Mouse (Mus musculus) embryonic stem cell, embryonic (primary cell): ENCODE results near the gene Rubcn.

Experiments
- CTCF ChIA-PET, 4 experiments: fragments of 300-600 bp in 2 of 4; fragments of 350-600 bp in 2 of 4; sonication (Branson Sonifier 250); formaldehyde crosslinking; loops; one replicate each; lab custom pipeline; 2022; ENCODE audit warnings: inconsistent platforms in 2 of 4; lab: Charles Lee
- POLR2A ChIA-PET, 4 experiments: fragments of 300-600 bp in 2 of 4; fragments of 350-600 bp in 2 of 4; sonication (Branson Sonifier 250); formaldehyde crosslinking; loops; one replicate each; lab custom pipeline; 2022; ENCODE audit warnings: antibody characterized with exemption in 4 of 4, inconsistent platforms in 1 of 4; lab: Charles Lee

The Rubcn gene

DNA sequence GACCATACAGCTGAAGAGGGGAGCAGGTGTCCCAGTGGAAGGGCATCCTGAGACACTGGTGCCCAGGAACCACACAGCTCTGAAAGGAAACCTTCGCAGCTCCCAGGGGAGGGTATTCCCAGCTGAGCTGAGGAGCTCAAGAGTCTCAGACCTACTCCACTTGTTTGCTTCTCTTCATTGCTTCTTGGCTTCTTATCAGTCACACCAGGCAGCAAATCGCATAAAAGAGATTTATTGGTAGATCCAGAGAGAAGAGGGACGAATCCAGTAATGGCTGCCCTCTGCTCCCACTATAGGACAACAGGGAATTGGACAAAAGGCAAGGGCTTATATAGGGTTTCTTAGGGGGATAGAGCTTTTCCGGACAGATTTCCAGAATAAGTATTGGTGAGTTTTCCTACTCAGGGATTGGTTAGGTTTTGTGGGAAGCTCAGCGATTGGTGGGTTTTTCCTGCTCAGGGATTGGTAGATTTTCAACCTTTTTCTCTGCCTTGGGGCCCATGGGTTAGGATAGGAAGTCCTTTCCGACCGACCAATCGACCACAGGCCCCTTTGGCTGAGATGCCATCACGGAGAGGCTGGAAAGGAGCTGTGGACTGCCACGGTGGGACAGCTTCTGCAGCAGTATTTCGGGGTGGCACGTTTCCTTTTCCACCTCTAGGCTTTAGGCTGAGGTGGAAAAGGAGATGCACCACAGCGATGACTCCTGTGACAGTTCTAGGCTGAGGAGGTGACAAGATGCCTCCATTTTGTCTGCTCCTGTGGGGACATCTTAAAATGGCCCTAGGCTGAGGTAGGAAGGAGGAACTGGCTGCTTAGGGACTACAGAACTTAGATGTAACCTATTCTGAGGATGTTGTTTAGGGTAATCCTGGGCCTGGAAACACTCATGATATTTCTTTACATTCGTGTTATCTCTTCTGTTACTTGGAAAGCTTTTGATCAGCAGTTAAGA is 1.7 kb upstream of the Rubcn start:
- CTCF ChIA-PET = interaction anchor here in 2 of 4 experiments (0.5 to 3.3 kb wide), 6 partner anchors 8 to 371 kb away, joined by 3 to 27 read pairs (median 6); no protein-coding TSS in a partner anchor

DNA sequence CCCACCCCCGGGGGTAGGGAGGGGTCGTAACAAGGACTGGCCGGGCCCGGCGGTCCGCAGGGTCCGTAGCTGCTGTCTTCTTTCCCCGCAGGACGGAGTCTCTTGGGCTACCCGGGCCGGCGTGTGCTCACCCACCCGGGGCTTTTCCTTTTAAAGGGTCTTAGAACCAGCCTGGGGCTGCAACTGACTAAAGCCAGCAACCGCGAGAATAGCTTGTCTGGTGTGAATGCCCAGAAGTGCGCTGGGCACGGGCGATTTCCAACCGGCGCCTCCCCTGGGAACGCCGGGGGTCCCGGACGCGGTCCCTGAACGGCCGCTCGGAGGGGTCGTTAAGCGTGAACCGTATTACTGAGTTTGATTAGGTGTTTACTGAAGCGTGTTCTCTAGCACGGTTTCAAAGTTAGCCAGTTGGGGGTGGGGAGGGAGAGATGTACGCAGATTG is 612 bp upstream of the Rubcn start:
- CTCF ChIA-PET = interaction anchor here (0.5 to 3.3 kb wide), 16 partner anchors 9 to 932 kb away, joined by 3 to 27 read pairs (median 4); no protein-coding TSS in a partner anchor

More for the DNA sequence above, 1.7 kb upstream of the Rubcn start:
- POLR2A ChIA-PET = interaction anchor here in 3 of 4 experiments (0.5 to 4.3 kb wide), 28 partner anchors 10 to 439 kb away, joined by 3 to 95 read pairs (median 3); partner anchors contain the start of genes Iqcg (in 2 of the 3), Lrch3 (in 2 of the 3), Lmln (in 1 of the 3) and Osbpl11 (in 1 of the 3)

DNA sequence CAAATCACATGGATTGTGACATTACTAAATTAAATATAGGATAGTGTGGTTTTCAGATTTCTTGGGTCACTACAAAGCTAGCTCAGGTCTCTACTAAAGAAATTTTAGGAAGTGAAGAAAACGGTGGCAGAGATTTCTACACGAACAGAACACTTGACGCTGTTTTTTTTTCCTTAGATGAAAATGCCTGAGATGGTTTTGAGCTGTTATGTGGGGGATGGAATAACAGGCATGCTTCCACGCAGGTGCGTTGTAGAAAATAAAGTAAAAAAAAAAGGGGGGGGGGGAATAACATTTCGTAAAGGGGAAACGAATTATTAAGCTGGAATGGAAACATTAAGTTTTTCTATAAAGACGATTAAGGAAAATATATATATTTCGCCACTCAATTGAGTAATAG is 735 bp downstream of the Rubcn start:
- ChIA-PET POLR2A (interaction anchor here (0.6 to 4.3 kb wide), 34 partner anchors 8 to 549 kb away, joined by 3 to 95 read pairs (median 4); partner anchors contain the start of genes Lrch3 (in 2 of the 4), Iqcg (in 1 of the 4) and Rpl35a (in 1 of the 4)), CTCF (interaction anchor here (0.6 to 3.3 kb wide), 12 partner anchors 8 to 858 kb away, joined by 3 to 27 read pairs (median 3); no protein-coding TSS in a partner anchor)

More for the DNA sequence above, 612 bp upstream of the Rubcn start:
- POLR2A ChIA-PET = interaction anchor here in 3 of 4 experiments (0.7 to 4.3 kb wide), 32 partner anchors 8 to 929 kb away, joined by 3 to 95 read pairs (median 4); partner anchors contain the start of genes Iqcg (in 2 of the 3), Lrch3 (in 2 of the 3), Rpl35a (in 2 of the 3) and Lmln (in 1 of the 3)

DNA sequence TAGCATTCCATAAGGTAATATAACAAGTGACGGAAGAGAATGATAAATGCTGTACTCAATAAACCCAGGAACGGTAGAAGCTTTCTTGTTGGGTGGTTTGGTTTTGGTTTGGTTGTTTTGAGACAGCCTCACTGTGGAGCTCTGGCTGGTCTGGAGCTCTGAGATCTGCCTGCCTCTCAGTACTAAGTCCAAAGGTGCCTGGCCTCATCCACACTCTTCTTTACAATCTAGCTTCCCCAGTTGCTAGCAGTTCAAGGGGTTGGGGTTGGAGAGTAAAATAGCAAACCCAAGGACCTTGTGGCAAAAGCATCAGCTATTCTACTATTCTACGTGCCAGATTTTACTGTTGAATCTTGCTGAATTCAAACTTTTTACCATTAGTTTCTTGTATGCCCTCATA is 1.7 kb downstream of the Rubcn start:
- POLR2A ChIA-PET = interaction anchor here in 3 of 4 experiments (0.5 to 4.3 kb wide), 6 partner anchors 7 to 268 kb away, joined by 3 to 95 read pairs (median 6); partner anchors contain the start of gene Tfrc (in 1 of the 3)
- CTCF ChIA-PET = interaction anchor here in 3 of 4 experiments (0.6 to 0.7 kb wide), 4 partner anchors 14 to 644 kb away, joined by 3 to 9 read pairs (median 7); no protein-coding TSS in a partner anchor

DNA sequence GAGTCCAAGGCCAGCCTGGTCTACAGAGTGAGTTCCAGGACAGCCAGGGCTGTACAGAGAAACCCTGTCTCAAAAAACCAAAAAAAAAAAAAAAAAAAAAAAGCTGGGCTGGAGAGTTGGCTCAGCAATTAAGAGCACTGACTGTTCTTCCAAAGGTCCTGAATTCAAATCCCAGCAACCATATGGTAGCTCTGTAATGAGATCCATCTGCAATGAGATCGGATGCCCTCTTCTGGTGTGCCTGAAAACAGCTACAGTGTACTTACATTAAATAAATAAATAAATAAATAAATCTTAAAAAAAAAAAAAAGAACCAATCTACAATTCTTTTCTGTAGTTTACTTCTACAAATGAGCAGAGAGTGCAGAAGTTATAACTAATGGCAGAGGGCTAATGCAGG is 2.3 kb downstream of the Rubcn start:
- POLR2A ChIA-PET = interaction anchor here in 2 of 4 experiments (0.5 to 0.7 kb wide), 2 partner anchors 61 to 267 kb away, joined by 3 to 7 read pairs; partner anchors contain the start of gene Tfrc (in 1 of the 2)
- CTCF ChIA-PET = interaction anchor here in 3 of 4 experiments (0.6 to 0.7 kb wide), 6 partner anchors 14 to 644 kb away, joined by 3 to 9 read pairs (median 4); no protein-coding TSS in a partner anchor

DNA sequence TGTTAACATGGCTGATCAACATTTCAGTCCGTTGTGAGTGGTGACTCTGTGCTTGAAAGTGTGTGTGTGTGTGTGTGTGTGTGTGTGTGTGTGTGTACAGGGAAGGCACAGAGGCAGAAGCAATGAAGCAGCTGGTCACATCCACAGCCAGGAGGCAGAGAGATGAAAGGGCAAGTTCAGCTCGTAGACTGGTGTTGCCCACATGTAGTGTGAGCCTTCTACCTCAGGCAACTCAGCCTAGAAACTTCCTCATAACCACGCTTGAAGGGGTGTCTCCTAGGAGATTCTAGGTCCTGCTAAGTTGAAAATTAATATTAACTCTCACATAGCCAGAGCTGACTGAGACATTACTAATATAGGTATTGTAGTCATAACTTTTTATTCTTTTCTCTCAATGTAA is 4.2 kb downstream of the Rubcn start:
- POLR2A ChIA-PET = interaction anchor here in 1 of 4 experiments (0.6 kb wide), 1 partner anchor 203 kb away, joined by 4 read pairs; no protein-coding TSS in a partner anchor
- CTCF ChIA-PET = no interaction called here

DNA sequence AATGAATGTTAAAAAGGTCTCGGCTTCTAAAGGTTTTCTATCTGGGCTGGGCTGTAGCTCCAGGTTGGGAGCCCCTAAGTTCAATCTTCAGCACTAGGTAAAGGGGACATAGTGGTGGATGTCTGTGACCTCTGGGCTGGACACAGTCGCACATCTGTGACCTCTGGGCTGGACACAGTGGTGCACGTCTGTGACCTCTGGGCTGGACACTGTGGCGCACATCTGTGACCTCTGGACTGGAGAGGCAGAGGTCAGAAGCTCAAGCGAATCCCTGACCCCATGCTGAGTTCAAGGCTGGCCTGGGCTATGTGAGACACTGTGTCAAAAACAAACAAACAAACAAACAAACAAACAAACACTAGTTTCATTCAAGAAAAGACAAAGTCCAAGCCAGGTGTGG is 7.3 kb downstream of the Rubcn start:
- CTCF ChIA-PET = interaction anchor here in 1 of 4 experiments (3.0 kb wide), 1 partner anchor 56 kb away, joined by 10 read pairs; no protein-coding TSS in a partner anchor
- POLR2A ChIA-PET = interaction anchor here in 3 of 4 experiments (0.5 to 5.9 kb wide), 9 partner anchors 8 to 455 kb away, joined by 3 to 95 read pairs (median 4); partner anchors contain the start of genes Fyttd1 (in 2 of the 3), Rubcn (in 2 of the 3), Lrch3 (in 1 of the 3) and Rpl35a (in 1 of the 3)

DNA sequence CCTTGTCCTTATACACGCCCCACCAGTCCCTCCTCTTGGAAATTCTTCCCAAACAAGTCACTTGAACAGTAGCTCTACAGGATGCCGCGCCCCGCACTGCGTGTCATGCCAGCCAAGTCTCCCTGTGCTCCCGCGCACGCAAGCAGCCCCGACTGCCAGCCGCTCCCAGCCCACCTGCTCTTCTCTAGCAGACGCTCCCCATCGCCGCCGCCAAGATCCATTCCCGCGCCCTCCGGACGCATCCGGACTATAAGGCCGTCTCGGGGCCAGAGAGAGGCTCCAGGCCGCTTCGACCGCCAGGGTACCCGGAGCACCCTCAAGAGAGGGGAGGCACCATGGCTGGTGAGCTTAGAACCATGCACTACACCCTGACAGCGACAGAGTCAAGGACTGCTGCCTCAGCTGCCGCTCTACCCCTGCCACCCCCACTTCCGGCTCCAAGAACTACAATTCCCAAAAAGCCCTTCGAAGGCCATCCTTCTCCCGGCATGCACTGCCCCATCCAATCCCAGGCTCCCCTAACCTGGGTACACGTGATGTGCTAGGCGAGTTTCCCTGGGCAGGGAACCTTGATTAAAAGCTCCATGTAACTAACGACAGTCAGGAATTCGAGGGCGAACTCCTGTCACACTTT is 9.5 kb downstream of the Rubcn start:
- ChIA-PET CTCF (interaction anchor here in 3 of 4 experiments (0.6 to 3.0 kb wide), 8 partner anchors 9 to 171 kb away, joined by 3 to 10 read pairs (median 3); partner anchors contain the start of genes Fyttd1 (in 2 of the 3) and Rubcn (in 2 of the 3)), POLR2A (interaction anchor here (0.6 to 5.9 kb wide), 40 partner anchors 8 to 865 kb away, joined by 3 to 95 read pairs (median 4); partner anchors contain the start of genes Fyttd1 (in 3 of the 4), Rubcn (in 3 of the 4), Iqcg (in 2 of the 4) and Rpl35a (in 2 of the 4))

DNA sequence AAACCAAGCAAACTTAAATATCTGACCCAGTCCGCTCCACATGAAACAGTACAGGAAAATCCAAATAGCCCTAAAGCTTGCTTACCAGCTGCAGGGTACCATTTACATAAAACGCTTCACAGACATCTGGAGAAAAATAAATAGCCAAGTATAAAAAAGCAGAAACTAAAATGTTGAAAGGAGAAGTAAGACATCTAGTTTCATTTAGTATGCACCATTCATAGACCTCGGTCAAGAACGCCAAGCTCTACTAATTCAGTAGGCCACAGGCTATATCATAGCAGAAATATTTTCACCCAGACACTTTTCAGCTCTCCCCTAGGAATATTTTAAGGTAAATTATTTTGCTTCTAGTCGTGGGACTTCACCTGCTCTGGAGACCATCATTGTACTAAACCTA is 10.9 kb downstream of the Rubcn start:
- ChIA-PET CTCF (interaction anchor here in 1 of 4 experiments (0.6 kb wide), 1 partner anchor 237 kb away, joined by 3 read pairs; no protein-coding TSS in a partner anchor), POLR2A (interaction anchor here in 2 of 4 experiments (0.7 to 5.9 kb wide), 4 partner anchors 9 to 27 kb away, joined by 3 to 95 read pairs (median 30); partner anchors contain the start of genes Fyttd1 (in 2 of the 2) and Rubcn (in 2 of the 2))

DNA sequence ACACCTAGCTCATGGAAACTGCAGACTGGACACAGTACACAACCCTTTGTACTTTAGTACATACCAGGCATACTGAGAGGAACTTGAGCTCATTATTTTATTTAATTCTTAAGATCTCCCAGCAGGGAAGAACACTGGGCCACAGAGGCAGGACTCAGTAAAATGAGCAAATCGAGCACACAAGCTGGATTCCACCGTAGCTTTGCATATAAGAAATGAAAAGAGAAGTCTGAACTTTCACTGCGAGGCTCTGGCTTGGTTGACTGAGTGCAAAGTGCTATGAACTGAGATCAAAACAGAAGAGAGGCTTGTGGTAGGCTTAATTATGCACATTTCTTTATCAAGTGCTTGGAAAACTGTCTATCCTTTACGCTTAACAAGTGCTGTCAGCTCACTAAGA is 12.2 kb downstream of the Rubcn start:
- ChIA-PET POLR2A (interaction anchor here in 2 of 4 experiments (0.9 to 5.9 kb wide), 6 partner anchors 10 to 40 kb away, joined by 3 to 95 read pairs (median 6); partner anchors contain the start of genes Fyttd1 (in 2 of the 2) and Rubcn (in 2 of the 2)), CTCF (no interaction called here)

DNA sequence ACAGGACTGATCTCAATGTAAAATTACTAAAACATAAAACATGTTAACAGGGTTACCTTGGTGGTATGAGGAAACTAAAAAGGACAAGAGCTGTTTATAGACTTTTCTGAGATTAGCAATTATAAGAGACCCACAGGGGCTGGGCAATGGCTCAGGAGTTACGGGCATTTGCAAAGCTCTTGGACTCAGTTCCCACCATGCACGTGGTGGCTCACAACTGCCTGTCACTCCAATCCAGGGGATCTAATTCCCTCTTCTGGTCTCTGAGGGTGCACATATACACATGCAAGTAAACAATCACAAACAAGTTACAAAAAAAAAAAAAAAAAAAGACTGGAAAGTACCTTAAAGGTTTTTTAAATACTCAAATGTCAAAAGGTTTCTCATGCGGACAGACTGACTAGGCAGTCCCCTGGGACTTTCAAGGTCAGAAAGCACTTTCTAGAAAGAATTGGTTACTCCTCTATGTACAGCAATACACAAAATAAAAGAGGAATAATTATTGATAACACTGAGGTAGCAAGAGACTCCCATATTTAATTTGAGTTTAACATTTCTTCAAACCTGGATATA is 15.7 kb downstream of the Rubcn start:
- ChIA-PET POLR2A (interaction anchor here in 2 of 4 experiments (0.7 to 1.3 kb wide), 4 partner anchors 11 to 149 kb away, joined by 3 to 4 read pairs (median 4); partner anchors contain the start of genes Fyttd1 (in 1 of the 2) and Rubcn (in 1 of the 2)), CTCF (no interaction called here)

DNA sequence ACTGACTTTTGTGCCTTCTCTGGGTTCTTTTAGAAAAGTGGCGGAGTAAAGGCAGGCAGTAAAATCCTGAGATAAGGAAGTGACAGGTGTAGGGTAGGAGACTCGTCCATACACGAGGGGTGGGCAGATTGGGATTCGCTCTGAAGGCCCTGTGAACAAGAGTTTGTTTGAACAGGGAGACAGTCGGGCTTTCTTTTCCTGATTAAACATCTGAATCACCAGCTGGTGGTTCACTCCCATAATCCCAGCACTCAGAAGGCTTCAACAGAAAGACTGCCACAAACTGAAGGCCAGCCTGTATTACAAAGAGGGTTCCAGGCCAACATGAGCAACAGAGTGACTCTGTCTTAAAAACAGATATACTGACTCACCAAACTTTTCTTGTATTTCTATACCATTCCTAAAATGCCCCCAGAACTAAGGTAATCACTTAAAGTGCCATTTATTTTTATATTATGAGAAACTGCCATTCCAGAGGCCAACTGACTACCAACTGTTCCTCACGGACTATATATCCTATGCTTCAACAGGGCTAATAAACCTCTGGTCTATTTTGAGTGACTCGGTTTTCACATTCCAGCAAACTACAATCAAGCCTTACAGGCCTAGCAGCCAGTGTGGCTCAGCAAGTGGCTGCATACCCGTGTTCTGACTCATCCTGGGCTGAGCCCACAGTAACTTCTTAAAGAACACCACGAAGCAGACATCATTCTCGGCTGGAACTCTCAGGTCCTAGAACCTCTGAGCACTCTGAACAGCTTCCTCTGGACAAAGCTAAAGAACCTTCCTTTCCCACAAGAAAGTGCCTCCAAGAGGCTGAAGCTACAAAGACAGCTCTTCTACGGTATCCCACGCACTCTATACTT is 18.6 kb downstream of the Rubcn start:
- ChIA-PET POLR2A (interaction anchor here in 1 of 4 experiments (1.0 kb wide), 1 partner anchor 32 kb away, joined by 3 read pairs; no protein-coding TSS in a partner anchor), CTCF (interaction anchor here in 1 of 4 experiments (0.6 kb wide), 1 partner anchor 94 kb away, joined by 3 read pairs; no protein-coding TSS in a partner anchor)

DNA sequence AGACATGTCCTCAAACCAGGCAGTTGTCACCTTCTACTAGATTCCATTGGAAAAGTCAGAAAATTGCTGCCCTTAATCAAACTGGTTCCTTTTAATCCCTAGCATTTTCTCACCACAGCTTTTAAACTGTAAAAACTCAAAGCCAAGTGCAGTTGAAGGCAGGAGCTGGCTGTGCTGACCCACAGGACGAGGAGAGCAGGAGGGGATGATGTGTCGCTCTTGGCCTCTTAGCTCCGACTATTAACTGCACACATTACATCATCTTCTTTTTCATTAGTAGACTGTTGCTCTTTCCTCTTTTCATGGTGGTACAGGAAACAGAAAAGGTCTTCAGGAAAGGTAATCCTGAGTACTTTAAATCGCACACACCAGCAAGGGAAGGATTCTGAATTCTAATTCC is 19.2 kb downstream of the Rubcn start:
- CTCF ChIA-PET = interaction anchor here in 2 of 4 experiments (0.8 to 0.9 kb wide), 2 partner anchors 10 to 43 kb away, joined by 3 read pairs; no protein-coding TSS in a partner anchor
- POLR2A ChIA-PET = interaction anchor here in 1 of 4 experiments (1.0 kb wide), 1 partner anchor 9 kb away, joined by 5 read pairs; no protein-coding TSS in a partner anchor

DNA sequence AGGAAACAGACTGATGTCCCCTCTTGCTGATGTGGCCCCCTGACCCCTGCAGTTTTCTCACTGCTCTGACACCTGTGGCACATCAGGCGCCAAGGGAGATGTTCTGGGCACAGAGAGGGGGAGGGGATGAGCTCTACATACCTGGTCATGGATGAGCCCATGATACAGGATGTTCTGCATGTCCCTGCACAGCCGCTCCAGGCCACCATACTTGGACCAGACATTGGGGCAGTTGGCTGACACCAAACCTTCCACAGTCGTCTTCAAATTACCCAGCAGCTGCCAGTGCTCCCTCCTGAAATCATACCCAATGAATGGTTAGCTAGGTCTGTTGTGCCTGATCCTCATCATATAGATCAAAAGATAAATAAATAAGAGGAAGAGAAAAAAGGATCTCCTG is 20.8 kb downstream of the Rubcn start:
- CTCF ChIA-PET = interaction anchor here in 1 of 4 experiments (0.6 kb wide), 1 partner anchor 13 kb away, joined by 3 read pairs; no protein-coding TSS in a partner anchor
- POLR2A ChIA-PET = interaction anchor here in 2 of 4 experiments (1.0 to 1.4 kb wide), 2 partner anchors 8 to 11 kb away, joined by 3 to 6 read pairs; no protein-coding TSS in a partner anchor

DNA sequence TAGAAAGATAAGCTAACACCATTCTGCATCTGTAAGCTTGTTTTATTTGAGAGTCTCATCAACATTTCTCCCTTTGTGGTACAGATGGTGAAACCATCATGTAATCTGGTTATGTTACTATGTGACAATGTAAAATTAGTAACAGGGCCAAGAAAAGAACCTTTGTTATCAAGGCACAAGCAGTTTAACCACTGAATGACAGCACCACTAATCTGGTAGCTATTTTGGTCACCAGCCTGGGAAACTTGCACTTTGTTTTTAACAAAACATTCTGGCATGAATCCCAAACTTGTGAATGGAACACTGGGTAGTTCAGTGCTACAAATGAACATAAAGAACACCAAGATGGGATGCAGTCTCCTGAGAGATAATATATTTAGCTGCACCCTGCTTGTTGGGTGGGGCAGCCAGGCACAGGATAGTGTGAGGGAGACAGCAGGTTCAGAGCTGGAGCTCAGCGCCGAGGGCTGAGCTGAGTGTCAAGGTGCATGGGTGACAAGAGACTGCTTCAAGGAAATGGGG is 23.5 kb downstream of the Rubcn start:
- POLR2A ChIA-PET = interaction anchor here in 3 of 4 experiments (0.5 to 1.8 kb wide), 11 partner anchors 10 to 530 kb away, joined by 3 to 8 read pairs (median 4); partner anchors contain the start of genes Fyttd1 (in 1 of the 3) and Rubcn (in 1 of the 3)
- CTCF ChIA-PET = interaction anchor here in 1 of 4 experiments (0.7 kb wide), 1 partner anchor 24 kb away, joined by 6 read pairs; no protein-coding TSS in a partner anchor
